Mouse (Mus musculus) liver, embryonic 13.5 days (tissue): ENCODE results near the gene H2al1a. TPM values are rescaled to one million over a fixed set of nuclear protein-coding genes. Genes with fewer than 3 reads are reported as not detected.

ENCODE experiments used
- ATAC-seq: fragments of 200-750 bp; cut with Nextera tagmentation; 2 replicates; pipeline ENCODE4 v1.8.0; 2017; ENCODE audit warnings: low read depth, mild to moderate bottlenecking, moderate number of reproducible peaks, moderate library complexity
- DNase-seq: peaks from one replicate; pipeline ENCODE4 v3.0.0; 2022
- H3K27ac ChIP-seq: fragments of 300-500 bp; sonication (generic); 2 replicates; pipeline ENCODE4 v1.5.1; 2015; ENCODE audit warnings: moderate library complexity, mild to moderate bottlenecking, inconsistent platforms
- H3K27me3 ChIP-seq: fragments of 300-500 bp; sonication (generic); 2 replicates; pipeline ENCODE4 v1.6.1; 2015; ENCODE audit warnings: mild to moderate bottlenecking, inconsistent platforms
- H3K36me3 ChIP-seq: fragments of 300-500 bp; sonication (generic); 2 replicates; pipeline ENCODE4 v1.6.1; 2015; ENCODE audit warnings: mild to moderate bottlenecking, inconsistent platforms
- H3K4me1 ChIP-seq: fragments of 300-500 bp; sonication (generic); replicated peaks from 2 replicates; pipeline ENCODE4 v1.6.1; 2015; ENCODE audit warnings: inconsistent platforms
- H3K4me2 ChIP-seq: fragments of 300-500 bp; sonication (generic); 2 replicates; pipeline ENCODE4 v1.6.1; 2015; ENCODE audit warnings: inconsistent platforms, mild to moderate bottlenecking, moderate library complexity
- H3K4me3 ChIP-seq: fragments of 300-500 bp; sonication (generic); replicated peaks from 2 replicates; pipeline ENCODE4 v1.5.1; 2015; ENCODE audit warnings: mild to moderate bottlenecking, inconsistent platforms
- H3K9ac ChIP-seq: fragments of 300-500 bp; sonication (generic); 2 replicates; pipeline ENCODE4 v1.6.1; 2015; ENCODE audit warnings: mild to moderate bottlenecking, inconsistent platforms
- H3K9me3 ChIP-seq: fragments of 300-500 bp; sonication (generic); replicated peaks from 2 replicates; pipeline ENCODE4 v1.6.1; 2016; ENCODE audit warnings: inconsistent platforms
- WGBS: fragments of 180-500 bp; shearing (Covaris S2); methylation state at CpG from one replicate; pipeline ENCODE4 v1.1.7; 2015; ENCODE audit not compliant: insufficient replicate concordance; 5-methylcytosine and 5-hydroxymethylcytosine counted together
- polyA plus RNA-seq: library from polyadenylated mRNA; unstranded; fragments of >200 nt; fragmentation: Nextera tagmentation; extraction: Ambion mirVana; gene quantifications from 2 replicates; pipeline ENCODE4 v1.2.1, GENCODE M21; 2015

Gene H2al1a
- polyA plus RNA-seq, 1 experiment from 2014 or later: not detected

GRCm38 (mm10) chrX:11346756-11347155 lies 47.7 kb downstream of the H2al1a start:
- H3K27ac ChIP-seq: no peak overlapping the region
- ATAC-seq: no peak
- H3K4me1 ChIP-seq: no peaks in the 10 kb centered on the region
- H3K4me2 ChIP-seq: no peak overlapping the region
- no peaks in the 10 kb centered on the region for H3K36me3 ChIP-seq
- no peaks in the 10 kb centered on the region for H3K27me3 ChIP-seq
- no peaks in the 10 kb centered on the region for H3K9me3 ChIP-seq
- no peak overlapping the region for H3K4me3 ChIP-seq
- H3K9ac ChIP-seq: no peak overlapping the region
- DNase-seq: no peak
- WGBS: 80% methylated on average over 3 of the region's 3 CpGs

Other genes starting within 250 kb of the H2al1a start
- not detected in 2 replicates for gene H2al1b, start 3.2 kb downstream of the H2al1a start, polyA plus RNA-seq
- not detected in 2 replicates for gene H2al1c, start 6.4 kb downstream of the H2al1a start, polyA plus RNA-seq
- gene H2al1d, start 9.6 kb downstream of the H2al1a start, polyA plus RNA-seq: not detected in 2 replicates
- not detected in 2 replicates for gene H2al1e, start 12.7 kb downstream of the H2al1a start, polyA plus RNA-seq
- gene H2al1f, start 15.9 kb downstream of the H2al1a start, polyA plus RNA-seq: not detected in 2 replicates
- not detected in 2 replicates for gene H2al1g, start 19.0 kb downstream of the H2al1a start, polyA plus RNA-seq
- not detected in 2 replicates for gene H2al1h, start 22.2 kb downstream of the H2al1a start, polyA plus RNA-seq
- gene H2al1i, start 25.4 kb downstream of the H2al1a start, polyA plus RNA-seq: not detected in 2 replicates
- gene H2al1j, start 28.6 kb downstream of the H2al1a start, polyA plus RNA-seq: not detected in 2 replicates